Mouse (Mus musculus) ES-Bruce4 (cell line): Measurements from ENCODE around the gene A930002H24Rik. TPM values are rescaled to one million over a fixed set of nuclear protein-coding genes. Genes with fewer than 3 reads are reported as not detected.

ENCODE experiments used
- H3K27ac ChIP-seq: 2 replicates; pipeline ENCODE4 v1.5.1; 2012; ENCODE audit warnings: low read length, inconsistent platforms; ENCODE audit not compliant: insufficient read depth
- H3K27me3 ChIP-seq: 2 replicates; pipeline ENCODE4 v1.6.1; 2012; ENCODE audit warnings: mild to moderate bottlenecking, low read length, inconsistent platforms; ENCODE audit not compliant: control insufficient read depth, poor library complexity, insufficient read depth, severe bottlenecking
- H3K36me3 ChIP-seq: 2 replicates; pipeline ENCODE4 v1.6.1; 2012; ENCODE audit warnings: inconsistent platforms, mild to moderate bottlenecking, low read length, moderate library complexity; ENCODE audit not compliant: control insufficient read depth, poor library complexity, insufficient read depth, severe bottlenecking
- H3K4me1 ChIP-seq: one replicate; pipeline ENCODE4 v1.8.1; 2011; ENCODE audit warnings: low read length; ENCODE audit not compliant: control insufficient read depth, insufficient read depth
- H3K4me3 ChIP-seq: 2 replicates; pipeline ENCODE4 v1.5.1; 2011; ENCODE audit warnings: low read depth, mild to moderate bottlenecking, low read length
- H3K9ac ChIP-seq: 2 replicates; pipeline ENCODE4 v1.6.1; 2012; ENCODE audit warnings: low read depth, mild to moderate bottlenecking, inconsistent platforms; ENCODE audit not compliant: poor library complexity, severe bottlenecking
- H3K9me3 ChIP-seq: replicated peaks from 2 replicates; pipeline ENCODE4 v1.6.1; 2012; ENCODE audit warnings: mild to moderate bottlenecking, low read length, inconsistent platforms; ENCODE audit not compliant: control insufficient read depth, poor library complexity, insufficient read depth, severe bottlenecking
- CTCF ChIP-seq: IDR thresholded peaks from one replicate; pipeline ENCODE4 v1.8.1; 2011; ENCODE audit warnings: low read depth, low read length
- EP300 ChIP-seq: IDR thresholded peaks from 2 replicates; pipeline ENCODE4 v1.6.1; 2011; ENCODE audit warnings: low read depth, low read length; ENCODE audit not compliant: insufficient read depth
- POLR2A ChIP-seq: IDR thresholded peaks from one replicate; pipeline ENCODE4 v1.8.1; 2011; ENCODE audit warnings: low read length; ENCODE audit not compliant: insufficient read depth
- polyA plus RNA-seq: library from polyadenylated mRNA; stranded (reverse); fragments of >200 nt; gene quantifications from 2 replicates; pipeline ENCODE4 v1.2.4, GENCODE M21; 2011; ENCODE audit warnings: low read depth; ENCODE audit not compliant: missing spikeins, insufficient read depth, insufficient read length

The A930002H24Rik gene
- polyA plus RNA-seq, 1 experiment = not detected

DNA sequence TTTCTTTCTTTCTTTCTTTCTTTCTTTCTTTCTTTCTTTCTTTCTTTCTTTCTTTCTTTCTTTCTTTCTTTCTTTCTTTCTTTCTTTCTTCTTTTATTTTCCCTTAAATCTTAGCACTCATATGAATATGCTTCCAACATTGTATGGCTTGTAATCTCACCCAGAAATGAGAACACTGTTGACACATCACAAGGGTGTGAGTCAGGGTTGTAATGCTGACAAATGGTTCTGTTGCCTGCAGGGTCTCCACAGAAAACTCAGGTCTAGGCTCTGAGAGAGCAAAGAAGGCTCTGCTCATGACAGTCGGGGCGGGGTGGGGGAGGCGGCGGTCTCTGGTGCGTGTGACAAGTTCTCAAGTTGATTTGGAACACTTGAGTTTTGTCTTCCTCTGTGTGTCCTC is 18.7 kb downstream of the A930002H24Rik start:
- Histone ChIP-seq H3K9ac (no peak overlapping the region), H3K36me3 (no peaks in the 10 kb centered on the region), H3K27me3 (no peaks in the 10 kb centered on the region), H3K9me3 (no peaks in the 10 kb centered on the region), H3K27ac (no peak overlapping the region), H3K4me1 (no peaks in the 10 kb centered on the region), H3K4me3 (no peak overlapping the region)
- TF ChIP-seq CTCF (no peak), POLR2A (no peak), EP300 (no peak)

DNA sequence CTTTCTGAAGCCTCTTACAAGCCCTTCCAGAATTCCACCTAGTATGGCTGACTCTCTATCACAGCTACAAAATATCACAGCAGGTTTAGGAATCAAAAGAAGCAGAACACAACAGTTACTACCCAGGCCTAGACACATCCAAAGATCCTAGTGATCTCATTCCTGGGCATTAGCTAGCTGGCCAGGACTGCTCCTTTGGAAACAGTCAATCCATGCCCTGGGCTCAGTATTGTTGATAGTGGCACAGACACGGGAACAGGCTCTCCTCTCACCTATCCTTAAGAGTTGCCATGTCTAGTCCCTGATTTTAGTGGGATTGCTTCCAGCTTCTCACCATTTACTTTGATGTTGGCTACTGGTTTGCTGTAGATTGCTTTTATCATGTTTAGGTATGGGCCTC is 21.4 kb downstream of the A930002H24Rik start:
- H3K9me3 ChIP-seq = no peaks in the 10 kb centered on the region
- H3K4me1 ChIP-seq = no peaks in the 10 kb centered on the region
- H3K9ac ChIP-seq = no peak overlapping the region
- H3K27me3 ChIP-seq = no peaks in the 10 kb centered on the region
- H3K4me3 ChIP-seq = no peak overlapping the region
- H3K36me3 ChIP-seq = no peaks in the 10 kb centered on the region
- TF ChIP-seq POLR2A (no peak), CTCF (no peak), EP300 (no peak)
- no peak overlapping the region for H3K27ac ChIP-seq

DNA sequence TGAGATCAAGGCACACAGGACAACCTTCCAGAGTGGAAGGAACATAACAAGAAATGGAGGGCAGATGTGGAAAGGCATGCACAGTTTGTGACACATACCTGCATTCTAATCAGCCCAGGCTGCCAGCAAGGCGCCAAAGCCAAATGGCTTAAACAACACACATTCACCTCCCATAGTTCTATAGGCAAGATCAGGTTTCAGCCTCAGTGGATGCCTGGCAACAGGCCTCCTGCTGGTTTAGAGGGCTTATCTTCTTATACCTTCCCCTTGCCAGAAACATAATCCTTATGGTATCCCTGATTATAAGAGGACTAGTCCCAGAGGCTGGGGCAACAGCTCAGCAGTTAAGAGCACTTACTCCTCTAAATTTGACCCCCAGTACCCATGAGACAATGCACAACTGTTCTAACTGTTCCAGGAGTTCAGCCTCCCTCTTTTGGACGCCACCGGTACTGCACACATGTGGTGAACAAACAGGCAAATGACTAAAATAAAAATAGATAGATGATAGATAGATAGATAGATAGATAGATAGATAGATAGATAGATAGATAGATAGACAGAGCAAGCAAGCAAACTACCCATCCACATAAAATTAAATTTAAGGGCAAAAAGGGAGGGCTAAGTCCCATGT is 23.8 kb downstream of the A930002H24Rik start:
- H3K9me3 ChIP-seq = no peaks in the 10 kb centered on the region
- no peak overlapping the region for H3K4me3 ChIP-seq
- TF ChIP-seq POLR2A = no peak
- no peak for TF ChIP-seq CTCF
- TF ChIP-seq EP300 = no peak

DNA sequence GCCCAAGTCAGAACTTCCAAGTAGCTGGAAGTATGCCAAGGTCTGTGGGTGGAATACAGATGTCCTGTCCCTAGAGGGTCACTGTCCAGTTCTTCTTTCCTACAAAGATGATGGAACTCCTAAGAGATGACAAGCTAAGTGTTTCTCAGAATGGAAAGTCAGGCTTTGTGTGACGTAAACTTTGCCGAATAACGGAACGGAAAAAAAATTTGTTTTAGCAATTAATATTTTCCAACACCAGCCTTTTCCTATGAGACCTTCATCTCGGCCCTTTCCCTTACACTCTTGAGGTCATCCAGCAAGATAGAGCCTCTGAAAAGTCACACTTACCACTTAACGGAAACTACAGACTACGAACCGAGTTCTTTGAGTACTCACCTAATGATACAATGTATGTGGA is 25.4 kb downstream of the A930002H24Rik start:
- H3K36me3 ChIP-seq = no peaks in the 10 kb centered on the region
- H3K9me3 ChIP-seq = no peaks in the 10 kb centered on the region
- TF ChIP-seq POLR2A (no peak), CTCF (no peak), EP300 (no peak)
- no peak overlapping the region for H3K9ac ChIP-seq
- no peak overlapping the region for H3K4me3 ChIP-seq
- H3K4me1 ChIP-seq = no peaks in the 10 kb centered on the region
- H3K27me3 ChIP-seq = no peaks in the 10 kb centered on the region
- no peak overlapping the region for H3K27ac ChIP-seq

More for the DNA sequence above, 23.8 kb downstream of the A930002H24Rik start:
- H3K36me3 ChIP-seq = no peaks in the 10 kb centered on the region
- H3K27me3 ChIP-seq = no peaks in the 10 kb centered on the region
- H3K27ac ChIP-seq = no peak overlapping the region
- no peak overlapping the region for H3K9ac ChIP-seq
- no peaks in the 10 kb centered on the region for H3K4me1 ChIP-seq

DNA sequence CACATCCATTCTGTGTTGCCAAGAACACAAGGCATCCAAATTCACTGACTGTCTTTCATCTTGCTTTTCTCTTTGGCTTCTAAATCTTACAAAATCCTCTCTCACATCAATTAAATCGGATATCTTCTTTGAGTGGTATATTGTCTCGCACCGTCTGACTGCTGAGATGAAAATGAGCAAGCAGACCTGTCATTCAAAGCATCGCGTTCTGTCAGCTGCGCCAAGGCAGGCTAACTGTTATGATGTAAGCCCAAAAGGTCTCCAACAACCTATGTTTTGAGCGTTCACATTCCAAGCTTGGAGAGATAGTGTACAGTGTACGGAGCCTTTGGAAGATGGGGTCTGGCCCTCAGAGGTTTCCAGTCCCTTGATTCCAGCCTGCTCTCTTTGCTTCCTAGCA is 26.9 kb downstream of the A930002H24Rik start:
- TF ChIP-seq CTCF (no peak), EP300 (no peak), POLR2A (no peak)
- Histone ChIP-seq H3K27me3 (no peaks in the 10 kb centered on the region), H3K27ac (no peak overlapping the region), H3K4me3 (no peak overlapping the region), H3K9me3 (no peaks in the 10 kb centered on the region), H3K4me1 (no peaks in the 10 kb centered on the region), H3K36me3 (no peaks in the 10 kb centered on the region), H3K9ac (no peak overlapping the region)

DNA sequence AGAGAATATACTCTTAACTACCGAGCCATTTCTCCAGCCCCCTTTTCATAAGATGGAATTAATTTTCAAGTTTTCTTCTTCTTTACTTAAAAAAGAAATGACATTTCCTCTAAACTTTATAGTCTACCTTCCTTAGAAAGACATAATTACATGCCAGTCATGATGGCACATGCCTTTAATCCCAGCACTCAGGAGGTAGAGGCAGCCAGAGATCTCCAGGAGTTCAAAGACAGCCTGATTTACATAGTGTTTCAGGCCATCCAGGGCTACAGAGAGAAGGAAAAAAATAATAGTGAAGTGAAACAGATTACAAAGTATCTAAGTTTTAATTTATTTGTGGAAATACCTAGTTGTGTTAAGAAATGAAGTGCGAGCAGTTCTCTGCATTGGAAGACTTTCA is 27.4 kb downstream of the A930002H24Rik start:
- H3K36me3 ChIP-seq = no peaks in the 10 kb centered on the region
- no peaks in the 10 kb centered on the region for H3K9me3 ChIP-seq
- H3K9ac ChIP-seq = no peak overlapping the region
- TF ChIP-seq EP300 (no peak), CTCF (no peak), POLR2A (no peak)
- no peaks in the 10 kb centered on the region for H3K4me1 ChIP-seq
- H3K4me3 ChIP-seq = no peak overlapping the region
- H3K27me3 ChIP-seq = no peaks in the 10 kb centered on the region
- H3K27ac ChIP-seq = no peak overlapping the region
